Mouse (Mus musculus) frontal cortex, postnatal 36 days (tissue): ENCODE data around the gene Usp48.

Source experiments
- DNase-seq, 2 experiments: peaks; one replicate each; pipeline ENCODE4 v3.0.0; 2022; ENCODE audit warnings: low spot score in 2 of 2

Usp48 gene

DNA sequence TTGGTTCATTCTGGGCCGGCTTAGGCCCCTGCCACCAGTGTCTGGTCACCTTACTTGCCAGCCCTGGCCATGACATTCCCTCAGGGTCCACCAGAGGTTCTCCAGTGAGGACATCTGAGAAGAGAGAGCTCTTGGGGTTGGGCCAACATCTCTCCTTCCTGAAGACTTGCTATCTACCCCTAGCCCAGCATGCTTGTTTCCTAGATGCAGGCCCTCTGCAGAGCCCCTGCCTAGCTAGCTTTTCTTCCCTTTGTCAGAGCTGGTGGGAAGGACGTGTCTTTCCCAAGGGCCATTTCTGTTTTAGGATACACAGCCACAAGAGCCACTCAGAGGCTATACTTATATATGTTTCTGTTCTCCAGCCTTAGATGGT, 67.5 kb downstream of the Usp48 start:
- DNase-seq, result no peak

DNA sequence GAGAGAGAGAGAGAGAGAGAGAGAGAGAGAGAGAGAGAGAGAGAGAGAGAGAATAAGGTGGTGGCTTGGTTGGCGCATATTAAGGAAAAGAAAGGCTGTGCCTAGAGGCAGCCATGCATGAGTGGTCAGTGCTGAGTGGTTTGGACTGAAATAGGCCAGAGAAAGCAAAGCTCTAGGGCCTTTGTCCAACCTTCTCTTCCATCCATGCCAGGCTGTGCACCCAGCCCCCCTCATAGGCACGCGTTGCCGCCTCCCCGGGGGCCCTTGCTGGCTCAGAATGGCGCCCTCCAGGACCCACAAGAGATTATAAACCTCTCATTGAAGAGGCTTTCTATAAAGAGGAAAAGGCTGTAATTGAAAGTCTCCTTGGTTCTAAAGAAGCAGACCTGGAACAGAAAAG, 68.0 kb downstream of the Usp48 start:
- no peak for DNase-seq

DNA sequence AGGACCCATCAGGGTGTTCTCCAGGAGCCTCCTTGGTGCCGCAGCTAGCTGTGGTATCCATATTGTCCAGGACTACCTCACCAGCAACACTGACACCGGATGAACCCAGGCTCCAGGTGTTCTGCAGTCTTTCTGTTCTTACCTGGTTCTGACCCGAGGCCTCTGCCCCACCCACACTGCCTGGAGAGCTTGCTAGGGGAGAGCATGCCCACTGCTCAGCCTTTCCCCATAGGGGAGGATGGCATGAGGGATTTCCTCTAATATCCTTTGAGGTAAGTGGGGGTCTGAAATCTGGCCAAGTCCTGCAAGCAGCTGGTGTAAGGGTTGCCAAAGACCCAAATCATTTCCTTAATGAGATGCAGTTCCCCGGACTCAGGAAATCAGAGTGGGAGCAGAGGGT, 69.9 kb downstream of the Usp48 start:
- no peak for DNase-seq

DNA sequence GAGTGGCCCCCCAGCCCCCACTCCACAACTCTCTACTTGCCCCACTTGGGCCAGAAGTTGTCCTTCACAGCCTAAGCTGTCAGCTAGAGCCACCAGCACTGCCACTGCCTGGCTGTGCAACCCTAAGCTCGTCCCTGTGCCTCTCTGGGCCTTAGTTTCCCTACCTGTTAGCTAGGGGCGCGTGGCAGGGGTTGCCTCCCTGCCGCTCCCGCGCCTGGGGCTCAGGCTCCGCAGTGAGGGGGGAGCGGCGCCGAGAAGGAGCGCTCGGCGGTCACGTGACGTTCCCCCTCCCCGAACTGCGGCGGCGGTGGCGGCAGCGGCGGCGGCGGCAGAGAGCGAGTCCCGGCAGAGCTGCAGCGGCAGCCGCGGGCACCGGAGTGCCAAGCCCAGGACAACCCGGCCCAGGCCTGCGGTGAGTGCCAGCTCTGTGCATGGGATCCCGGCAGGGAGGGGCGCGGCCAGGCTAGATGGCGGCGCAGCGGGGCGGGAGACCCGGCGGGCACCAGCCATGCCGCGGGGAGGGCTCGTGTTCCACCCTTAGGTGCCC, 71.0 kb downstream of the Usp48 start, which contains the start of gene Rap1gap:
Gene Rap1gap, plus strand, starts transcription at position 294 of the 547 bp plus-strand sequence.
- DNase-seq, result peak; percentile 81 to 83

DNA sequence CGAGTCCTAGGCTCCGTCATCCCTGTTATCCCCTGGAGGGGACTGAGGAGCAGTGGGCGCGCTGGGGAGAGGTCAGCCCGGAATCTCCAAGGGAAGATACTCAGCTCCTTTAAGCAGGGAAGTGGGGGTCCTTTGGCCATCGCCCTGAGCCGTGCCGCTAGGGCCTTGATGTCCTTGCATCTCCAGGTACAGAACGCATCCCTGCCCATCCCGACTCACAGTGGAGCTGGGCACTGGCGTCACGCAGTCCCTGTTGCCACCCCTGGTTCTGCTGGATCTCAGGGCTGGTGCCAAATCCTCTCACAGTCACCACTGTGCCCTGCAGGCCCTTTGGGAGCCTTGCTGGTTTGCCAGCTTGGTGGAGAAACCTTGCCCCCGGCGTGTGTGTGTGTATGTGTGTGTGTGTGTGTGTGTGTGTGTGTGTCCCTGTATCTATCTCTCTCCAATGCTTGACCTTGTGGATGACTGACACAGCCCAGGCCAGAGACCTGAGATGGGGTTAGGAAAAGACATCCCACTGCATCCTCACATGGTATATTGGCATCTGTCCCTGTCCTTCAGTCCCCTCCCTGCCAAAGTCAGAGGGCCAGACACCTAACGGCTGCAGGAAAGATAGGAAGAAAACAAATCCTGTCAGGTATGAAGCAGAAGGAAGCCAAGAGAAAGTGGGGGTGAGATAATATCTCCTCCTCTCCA, 71.6 kb downstream of the Usp48 start:
- peak in 1 of 2 experiments; percentile 50 for DNase-seq

DNA sequence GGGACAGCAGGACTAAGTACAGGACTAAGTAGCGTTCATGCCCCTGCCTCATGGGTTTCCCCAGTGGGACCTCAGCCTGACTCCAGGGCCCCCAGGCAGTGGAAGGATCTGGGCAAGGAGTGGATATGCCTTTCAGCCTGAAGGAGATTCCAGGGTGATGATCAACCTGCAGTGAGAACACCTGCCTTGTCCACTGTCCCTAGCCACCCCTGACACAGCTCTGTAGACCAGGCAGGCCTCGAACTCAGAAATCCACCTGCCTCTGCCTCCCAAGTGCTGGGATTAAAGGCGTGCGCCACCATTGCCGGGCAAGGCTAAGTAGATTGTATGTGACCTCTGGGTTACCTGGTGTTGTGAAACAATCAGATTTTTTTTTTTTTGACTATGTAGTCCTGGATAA, 72.2 kb downstream of the Usp48 start:
- DNase-seq, result no peak

DNA sequence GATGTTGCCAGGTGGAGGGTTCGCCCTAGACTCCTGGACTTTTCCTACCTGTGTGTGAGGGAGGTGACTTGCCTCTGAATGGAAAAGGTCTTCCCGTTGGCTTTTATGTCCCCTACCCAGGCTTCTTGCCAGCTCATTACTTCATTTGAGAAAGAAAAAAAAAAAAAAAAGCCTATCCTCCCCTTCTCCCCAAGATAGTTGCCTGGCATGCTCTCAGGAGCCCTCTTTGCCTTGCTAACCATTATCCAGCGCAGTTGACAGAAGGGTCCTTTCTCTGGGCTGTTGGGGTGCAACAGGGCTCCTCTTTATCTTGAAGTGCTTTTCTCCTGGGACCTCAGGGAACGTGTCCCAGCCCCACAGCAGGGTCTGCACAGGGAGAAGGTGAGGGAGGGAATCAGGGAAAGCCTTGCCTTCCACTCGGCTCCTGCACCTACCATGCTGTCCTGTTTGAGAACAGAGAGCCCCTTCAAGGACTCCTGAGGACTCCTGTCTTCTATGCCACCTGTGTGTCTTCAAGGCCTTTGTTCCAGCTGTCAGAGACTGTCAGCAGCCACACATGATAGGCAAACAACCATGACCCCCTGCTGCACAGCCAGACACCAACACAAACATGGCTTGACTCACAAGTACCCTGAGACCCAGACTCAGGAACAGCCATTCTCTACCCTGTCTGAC, 72.9 kb downstream of the Usp48 start:
- no peak for DNase-seq

DNA sequence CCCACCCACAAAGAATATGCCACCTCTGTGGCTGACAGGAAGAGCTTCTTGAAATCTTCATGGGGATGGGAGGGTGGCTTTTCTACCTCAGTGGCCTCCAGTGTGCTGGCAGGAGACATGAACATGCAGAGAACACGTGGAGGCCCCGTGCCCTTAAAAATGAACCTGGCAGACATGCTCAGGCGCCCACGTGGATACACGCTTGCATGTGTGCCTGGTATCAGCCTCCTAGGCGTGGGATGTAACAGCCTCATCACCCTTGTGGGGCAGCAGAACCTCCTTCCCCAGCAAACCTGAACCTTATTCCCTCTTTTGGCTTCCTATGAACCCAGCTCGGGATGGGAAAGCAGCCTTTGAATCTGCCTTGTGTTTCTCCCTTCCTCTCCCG, 73.4 kb downstream of the Usp48 start:
- peak; percentile 55 to 65 for DNase-seq

DNA sequence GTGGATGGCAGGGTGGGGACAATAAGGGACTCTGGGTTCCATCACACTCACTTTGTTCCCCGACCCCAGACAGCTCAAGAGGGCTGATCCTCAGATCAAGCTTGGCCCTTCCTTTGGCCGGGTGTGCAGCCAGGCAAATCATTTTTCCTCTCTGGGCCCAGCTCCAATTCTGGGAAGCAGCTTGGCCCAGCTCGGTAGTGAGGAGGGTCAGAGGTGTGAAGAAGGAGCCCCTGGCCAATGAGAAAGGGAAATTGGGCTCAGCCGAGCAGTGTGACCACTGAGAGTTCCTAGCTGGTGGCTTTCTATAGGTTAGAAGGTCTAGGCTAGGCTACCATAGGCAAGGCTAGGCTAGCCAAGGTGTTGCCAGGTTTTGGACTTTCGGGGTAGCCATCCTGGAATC, 74.2 kb downstream of the Usp48 start:
- DNase-seq, result no peak

DNA sequence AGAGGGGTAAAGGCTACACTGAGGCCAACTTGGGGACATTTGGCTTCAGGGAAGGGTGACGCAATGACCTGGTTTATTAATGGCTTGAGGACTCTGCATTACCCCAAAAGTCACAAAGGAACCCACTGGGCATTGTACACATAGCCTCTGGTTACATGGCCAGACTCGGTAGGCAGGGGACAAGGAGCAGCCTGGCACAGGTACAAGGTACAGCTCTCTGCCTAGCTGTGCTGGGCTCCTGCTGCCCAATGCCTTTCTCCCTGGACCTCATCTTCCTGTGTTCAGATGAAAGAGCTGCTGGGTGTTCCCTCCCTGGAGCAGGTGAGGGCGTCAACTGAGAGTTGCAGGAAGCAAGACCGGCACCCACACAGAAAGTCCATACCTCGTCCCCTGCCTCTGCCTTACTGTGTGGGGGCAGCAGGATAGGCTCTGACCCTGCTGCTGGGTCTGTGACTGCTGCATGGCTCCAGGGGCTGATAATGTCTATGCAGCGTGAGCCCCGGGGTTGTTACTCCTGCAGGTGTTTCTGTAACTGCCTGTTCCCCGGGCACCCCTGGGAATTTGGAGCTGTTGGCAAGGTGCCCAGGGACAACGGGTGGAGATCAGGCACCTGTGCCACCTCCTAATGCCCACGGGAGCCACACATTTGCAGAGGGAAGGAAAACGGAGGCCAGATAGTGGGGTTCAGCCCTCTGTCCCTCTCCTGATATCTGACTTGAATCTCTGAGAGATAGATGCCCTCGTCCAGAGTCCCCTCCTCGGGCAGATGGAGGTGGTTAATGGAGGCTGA, 78.4 kb downstream of the Usp48 start:
- DNase-seq, result no peak

DNA sequence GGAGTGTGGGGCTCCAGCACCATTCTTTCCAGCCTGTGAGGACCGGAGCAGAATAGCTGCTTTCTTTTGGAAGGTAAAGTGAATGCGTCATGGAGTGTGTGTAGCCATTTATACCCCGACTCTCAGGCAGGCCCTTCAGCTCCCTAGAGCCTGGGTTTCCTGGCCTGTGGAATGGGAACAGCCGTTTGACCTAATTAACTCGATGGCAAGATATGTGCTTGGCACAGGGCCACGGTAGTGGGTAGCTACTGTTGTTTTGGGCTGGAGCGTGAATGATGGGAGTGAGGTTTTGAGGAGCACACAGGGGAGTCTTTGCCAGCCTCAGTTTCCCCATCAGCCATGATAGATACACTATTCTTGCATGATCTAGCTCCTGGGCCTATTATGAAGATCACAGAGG, 82.0 kb downstream of the Usp48 start:
- DNase-seq, result no peak

DNA sequence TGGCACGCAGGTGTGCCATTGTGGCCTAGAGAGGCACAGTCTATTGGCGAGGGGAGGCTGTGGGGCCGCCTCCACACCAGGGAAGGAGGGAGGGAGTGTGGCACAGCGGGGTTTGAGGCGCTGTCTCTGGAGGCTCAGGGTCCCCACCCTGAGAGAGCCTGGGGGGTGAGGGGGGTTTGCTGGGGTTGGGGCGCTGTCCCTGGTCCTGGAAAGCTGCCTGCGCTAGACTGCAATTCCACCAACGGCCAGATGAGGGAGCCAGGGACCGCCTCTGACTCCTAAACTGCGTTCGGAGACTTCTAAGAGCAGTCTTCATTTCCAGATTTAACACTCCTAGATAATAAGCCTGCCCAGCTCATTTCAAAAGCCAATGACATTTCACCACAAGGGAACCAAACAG, 82.5 kb downstream of the Usp48 start:
- DNase-seq, result peak; percentile 84 to 87

DNA sequence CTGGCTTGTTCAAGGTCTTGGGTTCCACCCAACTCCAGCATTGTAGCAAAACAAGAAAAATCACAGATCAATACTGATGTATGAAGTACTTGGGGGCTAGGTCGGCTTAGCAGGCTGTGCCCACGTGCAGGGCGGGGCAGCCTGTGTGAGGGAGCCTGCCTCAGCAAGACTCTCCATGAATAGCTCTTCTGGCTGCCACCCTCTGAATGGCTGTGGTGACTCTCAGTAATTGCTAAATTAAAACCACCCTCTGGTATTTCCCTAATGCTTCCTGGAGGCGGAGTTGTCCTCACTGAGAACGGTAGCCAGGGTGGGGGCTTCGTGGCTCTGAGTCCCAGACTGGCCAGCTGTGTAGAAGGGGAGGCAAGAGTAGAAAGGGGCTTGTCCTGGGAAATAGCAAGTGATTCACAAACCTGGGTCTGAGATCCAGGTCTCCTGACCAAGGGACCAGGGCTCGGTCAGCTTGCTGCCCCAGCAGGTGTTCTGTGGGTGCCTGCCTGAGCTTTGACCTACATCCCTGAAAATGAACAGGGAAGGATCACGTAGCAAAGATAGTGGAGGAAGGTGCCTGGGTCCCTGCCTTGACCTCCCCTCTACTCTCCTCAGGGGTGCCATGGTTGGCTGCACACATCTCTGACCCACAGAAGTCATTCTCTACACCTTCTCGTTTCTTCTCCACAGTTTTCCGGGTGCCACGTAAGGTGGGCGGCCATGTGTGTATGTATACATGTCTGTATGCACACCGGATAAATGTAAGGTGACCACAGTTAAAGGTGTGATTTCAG, 83.3 kb downstream of the Usp48 start:
- DNase-seq, result peak; percentile 55 to 56

DNA sequence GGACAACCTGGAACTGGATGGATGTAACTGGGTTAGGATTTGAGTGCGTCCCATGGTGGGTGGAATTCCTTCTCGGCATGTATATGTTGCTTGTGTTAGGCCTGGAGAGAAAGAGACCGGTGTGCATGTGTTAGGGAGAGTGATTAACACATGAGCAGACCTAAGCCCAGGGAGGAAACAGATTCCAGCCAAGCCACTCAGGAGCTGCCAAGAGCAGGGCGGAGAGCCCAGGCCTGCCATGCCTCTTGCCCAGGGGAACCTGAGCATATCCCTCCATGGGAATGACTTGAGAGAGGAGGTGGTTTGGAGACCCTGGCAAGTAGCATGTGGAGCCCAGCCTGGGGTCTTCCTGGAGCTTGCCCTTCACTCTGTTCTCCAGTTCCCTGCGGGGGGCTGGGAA, 84.4 kb downstream of the Usp48 start:
- DNase-seq, result no peak

DNA sequence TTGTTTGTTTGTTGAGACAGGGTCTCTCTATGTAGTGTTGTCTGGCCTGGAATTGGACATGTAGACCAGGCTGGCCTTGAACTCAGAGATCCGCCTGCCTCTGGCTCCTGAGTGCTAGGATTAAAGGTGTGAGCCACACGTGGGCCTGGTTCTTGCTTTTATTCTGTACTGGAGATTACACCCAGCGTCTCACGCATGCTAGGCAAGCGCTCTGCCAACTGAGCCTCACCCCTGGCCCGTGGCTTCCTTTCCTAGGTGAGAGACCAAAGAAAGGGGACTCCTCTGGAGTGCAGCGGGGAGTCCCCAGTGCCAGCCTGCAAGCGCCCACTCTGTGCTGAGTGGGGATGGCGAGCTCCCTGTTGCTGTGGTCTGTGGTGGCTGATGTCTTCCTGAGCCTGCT, 85.0 kb downstream of the Usp48 start:
- DNase-seq, result no peak

DNA sequence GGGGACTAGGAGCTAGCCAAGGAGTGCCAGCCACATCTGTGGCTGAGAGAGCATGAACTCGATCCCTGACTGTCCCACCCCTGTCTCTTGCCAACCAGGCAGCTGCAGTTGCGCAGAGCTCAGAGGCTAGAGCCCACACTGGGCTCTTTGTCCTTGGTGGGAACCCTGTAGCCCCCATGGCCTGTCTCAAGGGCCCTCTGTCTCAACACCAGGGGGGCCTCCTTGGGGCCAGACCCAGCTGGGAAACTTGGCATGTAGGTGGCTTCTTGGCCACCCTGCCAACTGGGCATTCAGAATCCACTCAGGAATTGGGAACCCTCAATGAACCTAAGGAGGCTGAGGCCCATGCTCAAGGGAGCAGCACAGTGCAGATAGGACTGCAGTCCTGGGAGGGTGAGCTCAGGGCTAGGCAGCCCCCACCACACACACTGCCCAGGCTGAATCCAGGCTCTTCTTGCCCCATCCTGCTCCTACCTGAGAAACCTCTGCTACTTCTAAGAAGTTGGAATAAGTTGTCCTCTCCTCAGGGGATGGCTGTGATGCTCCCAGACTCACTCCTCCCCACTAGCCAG, 86.5 kb downstream of the Usp48 start:
- DNase-seq, result no peak

DNA sequence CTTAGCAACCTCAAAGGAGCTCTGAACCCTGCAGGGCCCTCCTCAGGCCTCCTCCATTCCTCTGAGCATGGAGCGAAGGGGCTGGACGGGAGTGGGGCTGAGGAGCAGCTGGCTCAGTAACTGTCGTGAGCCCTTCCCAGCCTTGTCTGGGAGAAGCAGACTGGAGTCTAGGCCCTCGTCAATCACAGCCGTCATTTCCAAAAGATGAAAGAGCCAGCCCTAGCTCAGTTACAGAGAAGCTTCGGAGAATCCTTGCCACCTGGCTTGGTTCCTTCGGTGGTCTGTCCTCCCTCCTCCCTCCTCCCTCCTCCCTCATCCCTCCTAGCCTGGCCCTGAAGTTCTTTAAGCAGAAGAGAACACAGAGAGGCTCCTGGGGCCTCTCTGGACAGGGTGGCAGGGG, 87.2 kb downstream of the Usp48 start:
- DNase-seq, result no peak

DNA sequence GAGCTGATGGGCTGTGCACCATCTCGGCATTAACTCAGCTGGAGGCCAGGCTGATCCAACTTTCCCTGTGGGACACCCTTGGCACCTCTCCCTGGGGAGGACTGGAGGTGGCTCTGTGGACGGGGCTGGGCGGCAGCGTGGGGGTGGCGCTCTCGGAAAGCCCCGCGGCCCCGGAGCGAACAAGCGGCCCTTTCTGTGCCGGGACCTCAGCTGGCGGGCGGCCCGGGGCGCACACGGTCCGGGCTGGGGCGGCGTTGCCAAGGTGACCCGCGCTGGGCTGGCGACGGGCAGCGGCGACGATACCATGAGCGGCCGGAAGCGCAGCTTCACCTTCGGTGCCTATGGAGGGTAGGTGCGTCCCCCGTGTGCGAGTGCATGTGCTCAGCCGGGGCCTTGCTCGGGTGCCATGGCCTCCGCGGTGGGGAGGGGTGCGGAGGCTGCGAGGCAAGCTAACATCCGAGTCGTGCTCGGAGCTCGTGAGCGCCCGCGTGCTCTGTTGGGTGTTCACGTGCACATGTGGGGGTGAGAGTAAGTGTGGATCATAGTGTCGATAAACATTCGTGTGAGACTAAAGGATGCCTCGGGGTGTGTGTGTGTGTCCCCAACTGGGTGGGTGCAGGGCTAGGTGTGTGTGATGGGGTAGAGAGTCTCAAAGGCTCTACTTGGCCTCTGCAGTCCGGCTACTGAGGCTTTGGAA, 88.0 kb downstream of the Usp48 start:
- DNase-seq, result peak; percentile 72 to 76

DNA sequence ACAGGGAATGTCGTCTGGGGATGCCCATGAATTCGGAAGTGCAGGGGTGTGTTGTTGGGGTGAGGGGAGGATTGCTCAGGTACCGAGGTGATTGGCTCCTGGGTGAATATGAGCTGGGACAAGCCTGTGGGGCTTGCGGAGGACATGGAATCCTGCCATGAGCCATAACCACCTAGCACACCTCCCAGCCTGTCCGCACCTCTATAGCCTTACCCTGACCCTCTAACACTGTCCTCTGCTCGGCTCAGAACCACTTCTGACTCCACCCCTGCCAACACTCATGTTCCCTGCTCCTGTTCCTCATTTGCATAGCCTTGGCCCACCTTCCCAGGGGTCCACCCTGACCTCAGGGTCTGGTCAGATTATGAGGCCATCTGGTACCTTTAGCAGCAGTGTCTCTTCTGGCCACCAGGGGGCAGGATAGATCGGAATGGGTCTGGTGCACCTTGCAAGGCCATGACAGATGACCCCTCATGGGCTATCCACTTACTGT, 89.5 kb downstream of the Usp48 start:
- no peak for DNase-seq

DNA sequence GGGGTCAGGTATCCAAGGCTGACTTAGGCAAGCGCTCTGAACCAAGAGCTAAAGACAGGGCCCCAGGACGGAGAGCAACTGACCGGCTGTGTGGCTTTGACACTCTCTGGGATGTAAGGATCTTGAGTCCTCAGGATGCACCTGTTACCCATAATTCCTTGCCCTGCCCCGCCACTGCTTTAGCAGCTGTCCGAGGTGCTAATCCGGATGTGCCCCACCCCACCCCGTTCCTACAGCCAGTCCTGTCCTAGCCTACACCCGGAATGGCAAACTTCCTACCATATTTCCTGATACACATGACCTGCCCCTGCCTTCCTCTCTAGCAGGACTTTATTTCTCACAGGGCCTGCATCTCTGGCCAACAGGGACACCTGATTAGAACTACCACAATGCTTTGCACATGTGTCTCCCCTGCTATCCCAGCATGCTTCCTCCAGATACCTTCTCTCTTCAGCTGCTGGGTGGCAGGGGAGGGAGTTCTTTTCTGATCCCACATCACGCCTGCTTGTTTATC, 91.3 kb downstream of the Usp48 start:
- DNase-seq, result no peak
